Mouse (Mus musculus): Measurements from ENCODE around the gene Pkd1. TPM values are rescaled to one million over a fixed set of nuclear protein-coding genes. Genes with fewer than 3 reads are reported as not detected.

Gene Pkd1
- polyA plus RNA-seq, 1 experiment from 2014 or later: 4.0 TPM

GRCm38 (mm10) chr17:24559146-24559545, 9.5 kb downstream of the Pkd1 start:
- H3K4me2 ChIP-seq (ENCODE audit: low read depth, low read length): no peak overlapping the region
- H3K4me1 ChIP-seq (ENCODE audit: control insufficient read depth, low read depth, low read length): no peaks in the 10 kb centered on the region
- WGBS (ENCODE audit: insufficient replicate concordance): 47% methylated on average over 3 of the region's 3 CpGs

GRCm38 (mm10) chr17:24560301-24561028, 10.8 kb downstream of the Pkd1 start:
- ATAC-seq (ENCODE audit: low read depth): no peak
- Histone ChIP-seq H3K9me3 (replicated peaks; ENCODE audit: control insufficient read depth, low read length) (no peaks in the 10 kb centered on the region), H3K4me3 (ENCODE audit: low read depth, low read length) (no peak overlapping the region), H3K36me3 (ENCODE audit: control insufficient read depth, insufficient read depth) (no peaks in the 10 kb centered on the region), H3K27ac (ENCODE audit: low read length) (no peak overlapping the region), H3K27me3 (ENCODE audit: control insufficient read depth, insufficient read depth, low read depth, low read length) (no peaks in the 10 kb centered on the region), H3K4me1 (ENCODE audit: control insufficient read depth, low read depth, low read length) (no peaks in the 10 kb centered on the region), H3K9ac (ENCODE audit: low read depth, low read length) (no peak overlapping the region), H3K4me2 (ENCODE audit: low read depth, low read length) (no peak overlapping the region)
- WGBS (ENCODE audit: insufficient replicate concordance): 74% methylated on average over 5 of the region's 5 CpGs

More at GRCm38 (mm10) chr17:24559146-24559545, 9.5 kb downstream of the Pkd1 start:
- Histone ChIP-seq H3K27me3 (ENCODE audit: control insufficient read depth, insufficient read depth, low read depth, low read length) (no peaks in the 10 kb centered on the region), H3K27ac (ENCODE audit: low read length) (0 out of 2 replicates have a peak overlapping the region, but pooled peaks have one; percentile 8), H3K9ac (ENCODE audit: low read depth, low read length) (no peak overlapping the region), H3K4me3 (ENCODE audit: low read depth, low read length) (no peak overlapping the region), H3K36me3 (ENCODE audit: control insufficient read depth, insufficient read depth) (no peaks in the 10 kb centered on the region), H3K9me3 (replicated peaks; ENCODE audit: control insufficient read depth, low read length) (no peaks in the 10 kb centered on the region)
- 0 out of 2 replicates have a peak, but pooled peaks have one; percentile 11 for ATAC-seq (ENCODE audit: low read depth)

- 63% methylated on average over 2 of the region's 2 CpGs for WGBS (ENCODE audit: insufficient replicate concordance)
- Histone ChIP-seq H3K4me1 (ENCODE audit: control insufficient read depth, low read depth, low read length) (peaks cover 3% of the 10 kb centered on the region), H3K36me3 (ENCODE audit: control insufficient read depth, insufficient read depth) (no peaks in the 10 kb centered on the region), H3K4me3 (ENCODE audit: low read depth, low read length) (no peak overlapping the region), H3K27me3 (ENCODE audit: control insufficient read depth, insufficient read depth, low read depth, low read length) (no peaks in the 10 kb centered on the region), H3K27ac (ENCODE audit: low read length) (no peak overlapping the region), H3K4me2 (ENCODE audit: low read depth, low read length) (no peak overlapping the region), H3K9ac (ENCODE audit: low read depth, low read length) (no peak overlapping the region), H3K9me3 (replicated peaks; ENCODE audit: control insufficient read depth, low read length) (no peaks in the 10 kb centered on the region)
- no peak for ATAC-seq (ENCODE audit: low read depth)
Measured at GRCm38 (mm10) chr17:24561592-24561991, 12.0 kb downstream of the Pkd1 start.

- no peak overlapping the region for H3K4me3 ChIP-seq (ENCODE audit: low read depth, low read length)
- 53% methylated on average over 5 of the region's 5 CpGs for WGBS (ENCODE audit: insufficient replicate concordance)
- ATAC-seq (ENCODE audit: low read depth): no peak
- H3K4me2 ChIP-seq (ENCODE audit: low read depth, low read length): no peak overlapping the region
- H3K9me3 ChIP-seq (replicated peaks; ENCODE audit: control insufficient read depth, low read length): no peaks in the 10 kb centered on the region
- peaks cover 13% of the 10 kb centered on the region for H3K4me1 ChIP-seq (ENCODE audit: control insufficient read depth, low read depth, low read length)
- no peak overlapping the region for H3K9ac ChIP-seq (ENCODE audit: low read depth, low read length)
- no peaks in the 10 kb centered on the region for H3K27me3 ChIP-seq (ENCODE audit: control insufficient read depth, insufficient read depth, low read depth, low read length)
- no peak overlapping the region for H3K27ac ChIP-seq (ENCODE audit: low read length)
- no peaks in the 10 kb centered on the region for H3K36me3 ChIP-seq (ENCODE audit: control insufficient read depth, insufficient read depth)
Measured at GRCm38 (mm10) chr17:24563638-24564037, 14.0 kb downstream of the Pkd1 start.

- no peak overlapping the region for H3K9ac ChIP-seq (ENCODE audit: low read depth, low read length)
- H3K27me3 ChIP-seq (ENCODE audit: control insufficient read depth, insufficient read depth, low read depth, low read length): no peaks in the 10 kb centered on the region
- no peak overlapping the region for H3K4me2 ChIP-seq (ENCODE audit: low read depth, low read length)
- H3K4me1 ChIP-seq (ENCODE audit: control insufficient read depth, low read depth, low read length): peaks cover 13% of the 10 kb centered on the region
- H3K4me3 ChIP-seq (ENCODE audit: low read depth, low read length): no peak overlapping the region
- H3K9me3 ChIP-seq (replicated peaks; ENCODE audit: control insufficient read depth, low read length): no peaks in the 10 kb centered on the region
- H3K36me3 ChIP-seq (ENCODE audit: control insufficient read depth, insufficient read depth): no peaks in the 10 kb centered on the region
- WGBS (ENCODE audit: insufficient replicate concordance): 82% methylated on average over 4 of the region's 4 CpGs
- ATAC-seq (ENCODE audit: low read depth): no peak
- no peak overlapping the region for H3K27ac ChIP-seq (ENCODE audit: low read length)
Measured at GRCm38 (mm10) chr17:24564422-24564821, 14.8 kb downstream of the Pkd1 start.

GRCm38 (mm10) chr17:24565092-24565491, 15.5 kb downstream of the Pkd1 start:
- no peak for ATAC-seq (ENCODE audit: low read depth)
- 66% methylated on average over 3 of the region's 3 CpGs for WGBS (ENCODE audit: insufficient replicate concordance)

GRCm38 (mm10) chr17:24565792-24566191, 16.2 kb downstream of the Pkd1 start:
- H3K9me3 ChIP-seq (replicated peaks; ENCODE audit: control insufficient read depth, low read length): no peaks in the 10 kb centered on the region
- no peak overlapping the region for H3K27ac ChIP-seq (ENCODE audit: low read length)
- WGBS (ENCODE audit: insufficient replicate concordance): 69% methylated on average over 3 of the region's 3 CpGs
- ATAC-seq (ENCODE audit: low read depth): no peak
- H3K27me3 ChIP-seq (ENCODE audit: control insufficient read depth, insufficient read depth, low read depth, low read length): no peaks in the 10 kb centered on the region
- no peak overlapping the region for H3K4me2 ChIP-seq (ENCODE audit: low read depth, low read length)
- H3K36me3 ChIP-seq (ENCODE audit: control insufficient read depth, insufficient read depth): peaks cover 2% of the 10 kb centered on the region; the same call in 1 of the 2 replicates
- H3K9ac ChIP-seq (ENCODE audit: low read depth, low read length): no peak overlapping the region
- no peak overlapping the region for H3K4me3 ChIP-seq (ENCODE audit: low read depth, low read length)
- H3K4me1 ChIP-seq (ENCODE audit: control insufficient read depth, low read depth, low read length): peaks cover 13% of the 10 kb centered on the region

More at GRCm38 (mm10) chr17:24565092-24565491, 15.5 kb downstream of the Pkd1 start:
- no peak overlapping the region for H3K4me3 ChIP-seq (ENCODE audit: low read depth, low read length)
- H3K36me3 ChIP-seq (ENCODE audit: control insufficient read depth, insufficient read depth): peaks cover 2% of the 10 kb centered on the region; the same call in 1 of the 2 replicates
- H3K9me3 ChIP-seq (replicated peaks; ENCODE audit: control insufficient read depth, low read length): no peaks in the 10 kb centered on the region
- no peaks in the 10 kb centered on the region for H3K27me3 ChIP-seq (ENCODE audit: control insufficient read depth, insufficient read depth, low read depth, low read length)
- H3K27ac ChIP-seq (ENCODE audit: low read length): no peak overlapping the region
- no peak overlapping the region for H3K4me2 ChIP-seq (ENCODE audit: low read depth, low read length)
- no peak overlapping the region for H3K9ac ChIP-seq (ENCODE audit: low read depth, low read length)
- peaks cover 13% of the 10 kb centered on the region for H3K4me1 ChIP-seq (ENCODE audit: control insufficient read depth, low read depth, low read length)

GRCm38 (mm10) chr17:24567034-24567779, 17.6 kb downstream of the Pkd1 start:
- Histone ChIP-seq H3K27ac (ENCODE audit: low read length) (no peak overlapping the region), H3K27me3 (ENCODE audit: control insufficient read depth, insufficient read depth, low read depth, low read length) (no peaks in the 10 kb centered on the region), H3K36me3 (ENCODE audit: control insufficient read depth, insufficient read depth) (peaks cover 2% of the 10 kb centered on the region; the same call in 1 of the 2 replicates), H3K4me1 (ENCODE audit: control insufficient read depth, low read depth, low read length) (peaks cover 13% of the 10 kb centered on the region), H3K4me2 (ENCODE audit: low read depth, low read length) (no peak overlapping the region), H3K9ac (ENCODE audit: low read depth, low read length) (peak overlapping the region; percentile 35; the same call in 1 of the 2 replicates), H3K4me3 (ENCODE audit: low read depth, low read length) (no peak overlapping the region), H3K9me3 (replicated peaks; ENCODE audit: control insufficient read depth, low read length) (no peaks in the 10 kb centered on the region)
- ATAC-seq (ENCODE audit: low read depth): peak; percentile 68; the same call in 1 of the 2 replicates
- 43% methylated on average over 8 of the region's 8 CpGs for WGBS (ENCODE audit: insufficient replicate concordance)

- 71% methylated on average over 4 of the region's 4 CpGs for WGBS (ENCODE audit: insufficient replicate concordance)
- peaks cover 13% of the 10 kb centered on the region for H3K4me1 ChIP-seq (ENCODE audit: control insufficient read depth, low read depth, low read length)
- no peak for ATAC-seq (ENCODE audit: low read depth)
- H3K27me3 ChIP-seq (ENCODE audit: control insufficient read depth, insufficient read depth, low read depth, low read length): no peaks in the 10 kb centered on the region
- H3K4me3 ChIP-seq (ENCODE audit: low read depth, low read length): no peak overlapping the region
- H3K4me2 ChIP-seq (ENCODE audit: low read depth, low read length): no peak overlapping the region
- H3K36me3 ChIP-seq (ENCODE audit: control insufficient read depth, insufficient read depth): peaks cover 2% of the 10 kb centered on the region; the same call in 1 of the 2 replicates
- no peaks in the 10 kb centered on the region for H3K9me3 ChIP-seq (replicated peaks; ENCODE audit: control insufficient read depth, low read length)
- no peak overlapping the region for H3K27ac ChIP-seq (ENCODE audit: low read length)
- H3K9ac ChIP-seq (ENCODE audit: low read depth, low read length): no peak overlapping the region
Measured at GRCm38 (mm10) chr17:24569837-24570236, 20.2 kb downstream of the Pkd1 start.
